Mouse (Mus musculus) lung, postnatal 25 days (tissue): ENCODE results near the gene Arl8b.
"Not testable (repeated sequence)": the region's sequence is repeated elsewhere in the genome, so short reads cannot be mapped to it uniquely, and the experiment has no call there.

Source experiments
- DNase-seq: peaks from one replicate; pipeline ENCODE4 v3.0.0; 2022; ENCODE audit warnings: low spot score

The Arl8b gene

GRCm38 (mm10) chr6:108835765-108836691, 53.1 kb downstream of the Arl8b start:
- DNase-seq, result peak; percentile 78

DNA sequence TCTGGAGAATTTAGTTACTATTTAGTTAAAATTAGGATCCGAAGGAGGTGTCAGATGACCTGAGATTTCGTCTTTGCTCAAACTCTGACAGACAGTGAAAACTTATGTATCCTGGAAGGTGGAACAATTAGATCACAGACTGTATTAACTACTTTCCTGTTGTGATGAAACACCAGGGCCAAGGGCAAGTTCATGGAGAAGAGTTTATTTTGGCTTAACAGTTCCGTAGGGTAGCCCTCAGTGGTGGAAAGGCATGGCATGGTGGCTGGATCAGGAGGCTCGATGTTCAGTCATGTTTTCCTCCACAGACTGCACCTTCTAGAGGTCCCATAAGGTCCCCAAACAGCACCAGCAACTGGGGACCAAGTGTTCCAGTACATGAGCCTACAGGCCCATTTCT, 54.2 kb downstream of the Arl8b start:
- DNase-seq, result no peak

DNA sequence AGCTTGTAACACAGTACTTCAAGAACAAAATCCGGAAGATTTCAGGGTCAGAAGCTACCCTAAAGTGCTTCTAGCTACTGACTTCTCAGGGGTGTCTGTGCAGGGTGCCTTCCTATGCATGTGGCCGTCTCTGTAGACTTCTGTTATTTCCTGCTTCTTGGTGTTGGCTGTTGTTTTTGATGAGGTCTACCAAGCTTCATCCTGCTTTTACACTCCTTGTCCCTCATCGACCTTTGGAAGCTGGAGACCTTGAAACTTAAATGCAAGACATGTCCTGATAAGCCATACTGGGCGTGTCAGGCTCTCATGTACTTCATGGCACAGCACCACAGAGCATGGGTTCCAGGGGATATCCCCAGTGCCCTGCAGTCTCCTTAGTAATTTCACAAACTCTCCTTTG, 55.1 kb downstream of the Arl8b start:
- DNase-seq, result no peak

DNA sequence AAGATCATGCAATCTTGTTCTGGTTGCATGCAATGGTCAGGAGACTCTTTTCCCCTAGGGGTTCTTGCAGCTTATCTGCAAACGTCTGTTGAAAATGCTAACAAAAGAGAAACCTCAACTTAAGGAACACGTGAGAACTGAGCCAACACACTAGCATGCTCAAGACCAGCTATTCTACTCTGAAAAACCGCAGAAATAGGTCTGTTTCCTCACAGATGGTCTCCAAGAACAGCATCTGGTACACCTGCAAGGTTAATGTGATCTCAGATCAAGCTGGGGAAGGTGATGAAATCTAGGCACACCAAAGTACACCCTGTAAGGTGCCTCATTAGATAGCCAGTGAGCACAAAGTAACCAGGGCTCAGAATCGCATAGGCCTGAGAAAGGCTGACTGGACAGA, 56.5 kb downstream of the Arl8b start:
- DNase-seq, result no peak

- no peak for DNase-seq
Observed at GRCm38 (mm10) chr6:108840861-108841640, 58.2 kb downstream of the Arl8b start.

DNA sequence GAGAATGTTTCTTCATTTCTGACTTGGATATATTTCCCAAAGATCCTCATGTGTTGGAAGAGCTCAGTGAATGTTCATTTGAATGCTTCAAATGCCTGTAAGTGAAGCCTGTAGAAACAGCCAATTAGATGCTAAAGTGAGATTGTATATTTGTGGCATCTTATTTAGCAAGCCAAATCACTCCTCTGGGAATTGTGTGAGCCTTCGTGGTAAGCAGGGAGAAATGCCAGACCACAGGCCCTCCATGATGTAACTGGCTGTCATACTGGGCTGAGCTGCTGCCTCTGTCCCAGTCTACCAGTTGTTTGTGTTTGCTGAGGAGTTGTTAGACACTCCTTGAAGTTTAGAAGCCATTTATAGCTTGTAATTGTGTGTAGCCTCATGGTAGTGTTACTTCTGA, 60.8 kb downstream of the Arl8b start:
- no peak for DNase-seq

GRCm38 (mm10) chr6:108844093-108844492, 61.2 kb downstream of the Arl8b start:
- no peak for DNase-seq

GRCm38 (mm10) chr6:108844771-108845170, 61.9 kb downstream of the Arl8b start:
- no peak for DNase-seq

GRCm38 (mm10) chr6:108852088-108852670, 69.3 kb downstream of the Arl8b start:
- no peak for DNase-seq

DNA sequence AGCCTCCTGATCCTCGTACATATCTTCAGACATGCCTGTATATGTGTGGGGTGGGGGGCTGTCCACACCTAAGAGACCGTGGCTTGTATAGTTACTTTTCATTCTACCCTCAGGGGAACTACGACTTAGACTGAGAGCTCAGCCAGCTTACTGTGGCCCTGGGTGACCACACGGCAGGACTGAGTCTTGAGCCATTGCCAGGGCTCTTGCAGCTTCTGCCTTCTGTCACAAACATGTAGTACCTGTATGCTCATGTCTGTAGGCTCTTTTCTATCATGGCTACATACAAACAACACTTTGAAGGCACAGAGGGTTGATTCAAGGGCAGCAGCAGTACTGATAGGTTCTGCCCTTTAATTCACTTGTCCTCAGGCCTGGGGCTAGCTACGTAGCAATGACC, 70.1 kb downstream of the Arl8b start:
- no peak for DNase-seq

DNA sequence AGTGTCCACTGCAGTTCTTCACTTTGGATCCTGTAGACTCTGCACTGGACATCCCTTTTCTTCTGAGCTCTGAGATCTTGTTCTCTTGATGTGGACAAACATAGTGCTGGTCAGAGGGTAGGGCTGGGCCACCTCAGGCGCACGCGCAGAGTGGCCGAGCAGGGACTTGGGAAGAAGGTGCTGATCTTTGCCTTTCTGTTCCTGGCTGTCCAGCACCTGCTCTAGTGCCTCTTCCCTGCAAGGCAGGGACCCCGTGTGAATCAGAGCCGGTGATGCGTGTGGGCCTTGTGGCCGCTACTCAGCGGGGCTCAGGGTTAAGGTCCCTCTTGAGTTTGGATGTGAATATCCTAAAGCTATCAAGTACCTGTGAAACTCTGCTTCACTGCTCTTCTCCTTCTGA, 75.7 kb downstream of the Arl8b start:
- DNase-seq, result no peak

GRCm38 (mm10) chr6:108861226-108861625, 78.3 kb downstream of the Arl8b start:
- no peak for DNase-seq

DNA sequence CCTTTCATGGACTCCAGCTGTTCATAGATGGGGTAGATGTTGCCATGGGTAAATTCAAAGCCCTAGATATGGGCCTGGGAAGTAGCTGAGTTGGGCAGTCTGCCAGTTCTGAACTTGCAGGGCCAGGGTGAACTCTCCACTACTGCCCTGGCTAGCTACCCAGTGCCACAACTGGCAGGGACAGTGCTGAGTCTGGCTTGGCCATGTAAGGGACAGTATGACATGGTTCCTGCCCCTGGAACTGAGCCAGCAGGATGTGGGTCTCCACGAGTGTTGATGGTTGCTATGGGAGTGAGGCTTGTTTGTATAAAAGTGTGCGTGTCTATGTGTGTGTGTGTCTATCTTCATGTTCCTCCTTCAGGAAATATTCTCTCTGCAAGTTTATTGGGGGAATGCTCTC, 79.6 kb downstream of the Arl8b start:
- DNase-seq, result no peak

GRCm38 (mm10) chr6:108866317-108866716, 83.4 kb downstream of the Arl8b start:
- no peak for DNase-seq

- not testable (repeated sequence) for DNase-seq
Observed at GRCm38 (mm10) chr6:108869031-108869430, 86.1 kb downstream of the Arl8b start.

DNA sequence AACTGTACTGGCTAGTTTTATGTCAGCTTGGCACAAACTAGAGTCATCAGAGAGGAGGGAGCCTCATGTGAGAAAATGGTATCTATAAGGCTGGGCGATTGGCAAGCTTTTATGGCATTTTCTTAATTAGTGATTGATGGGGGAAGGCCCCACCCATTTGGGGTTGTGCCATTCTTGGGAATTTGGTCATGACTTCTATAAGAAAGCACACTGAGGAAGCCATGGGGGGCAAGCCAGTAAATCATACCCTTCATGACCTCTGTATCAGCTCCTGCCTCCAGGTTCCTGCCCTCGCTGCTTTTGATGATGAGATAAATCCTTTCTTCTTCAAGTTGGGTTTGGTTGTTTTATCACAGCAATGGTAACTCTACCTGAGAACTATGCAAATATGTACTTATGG, 87.5 kb downstream of the Arl8b start:
- DNase-seq, result no peak

DNA sequence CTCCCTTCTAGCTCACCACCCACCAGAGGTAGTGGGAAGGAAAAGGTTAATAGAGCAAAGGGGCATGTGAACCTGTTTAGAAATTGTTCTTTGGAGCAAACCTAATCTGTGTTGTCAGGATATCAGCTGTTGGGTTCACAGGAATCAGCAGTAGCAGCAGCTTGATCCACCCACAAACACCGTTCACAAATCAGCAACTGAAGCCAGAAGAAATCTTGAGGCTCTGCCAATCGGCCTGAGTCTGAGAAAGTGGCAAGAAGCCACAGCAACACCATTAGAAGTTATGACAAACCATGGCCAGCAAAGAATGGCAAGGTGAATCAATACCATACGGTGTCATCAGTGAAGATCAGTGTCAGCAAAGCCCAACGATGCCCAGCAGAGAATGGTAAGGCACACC, 88.4 kb downstream of the Arl8b start:
- DNase-seq, result no peak
